Mouse (Mus musculus) intestine, embryonic 15.5 days (tissue): ENCODE measurements around the gene Fam124a. TPM values are rescaled to one million over a fixed set of nuclear protein-coding genes. Genes with fewer than 3 reads are reported as not detected.
A peak's percentile ranks its signal among the peaks of the same experiment; 100 is the strongest.
"Not testable (repeated sequence)": the region's sequence is repeated elsewhere in the genome, so short reads cannot be mapped to it uniquely, and the experiment has no call there.

ENCODE experiments used
- ATAC-seq: fragments of 200-750 bp; cut with Nextera tagmentation; 2 replicates; pipeline ENCODE4 v1.8.0; 2017; ENCODE audit warnings: moderate TSS enrichment, moderate library complexity
- H3K27ac ChIP-seq: fragments of 300-500 bp; sonication (generic); 2 replicates; pipeline ENCODE4 v1.5.1; 2015; ENCODE audit warnings: mild to moderate bottlenecking, inconsistent platforms
- H3K27me3 ChIP-seq: fragments of 300-500 bp; sonication (generic); replicated peaks from 2 replicates; pipeline ENCODE4 v1.6.1; 2015; ENCODE audit warnings: inconsistent platforms
- H3K36me3 ChIP-seq: fragments of 300-500 bp; sonication (generic); 2 replicates; pipeline ENCODE4 v1.6.1; 2015; ENCODE audit warnings: inconsistent platforms
- H3K4me1 ChIP-seq: fragments of 300-500 bp; sonication (generic); replicated peaks from 2 replicates; pipeline ENCODE4 v1.6.1; 2015; ENCODE audit warnings: inconsistent platforms
- H3K4me2 ChIP-seq: fragments of 300-500 bp; sonication (generic); replicated peaks from 2 replicates; pipeline ENCODE4 v1.6.1; 2015; ENCODE audit warnings: mild to moderate bottlenecking, inconsistent platforms
- H3K4me3 ChIP-seq: fragments of 300-500 bp; sonication (generic); replicated peaks from 2 replicates; pipeline ENCODE4 v1.5.1; 2015; ENCODE audit warnings: inconsistent platforms
- H3K9ac ChIP-seq: fragments of 300-500 bp; sonication (generic); 2 replicates; pipeline ENCODE4 v1.6.1; 2015; ENCODE audit warnings: inconsistent platforms
- H3K9me3 ChIP-seq: fragments of 300-500 bp; sonication (generic); 2 replicates; pipeline ENCODE4 v1.6.1; 2016; ENCODE audit warnings: inconsistent platforms
- WGBS: fragments of 180-500 bp; shearing (Covaris S2); methylation state at CpG from one replicate; pipeline ENCODE4 v1.1.7; 2015; 5-methylcytosine and 5-hydroxymethylcytosine counted together
- polyA plus RNA-seq: library from polyadenylated mRNA; unstranded; fragments of >200 nt; fragmentation: Nextera tagmentation; extraction: Ambion mirVana; gene quantifications from 2 replicates; pipeline ENCODE4 v1.2.1, GENCODE M21; 2015

Gene Fam124a
- polyA plus RNA-seq, 1 experiment from 2014 or later = 4.5 TPM

- Histone ChIP-seq H3K36me3 (no peaks in the 10 kb centered on the region), H3K9me3 (no peaks in the 10 kb centered on the region), H3K4me1 (0 out of 2 replicates have a peak, but pooled peaks cover 3% of the 10 kb centered on the region), H3K27me3 (no peaks in the 10 kb centered on the region), H3K4me2 (no peak overlapping the region), H3K9ac (no peak overlapping the region), H3K4me3 (no peak overlapping the region), H3K27ac (no peak overlapping the region)
- 76% methylated on average over 5 of the region's 5 CpGs for WGBS
- ATAC-seq = no peak
Measured at GRCm38 (mm10) chr14:62553786-62554185, 1.8 kb upstream of the Fam124a start.

GRCm38 (mm10) chr14:62555840-62556810 lies 588 bp downstream of the Fam124a start:
- Histone ChIP-seq H3K27ac (no peak overlapping the region), H3K36me3 (no peaks in the 10 kb centered on the region), H3K4me1 (0 out of 2 replicates have a peak, but pooled peaks cover 3% of the 10 kb centered on the region), H3K4me3 (peak overlapping the region; percentile 67), H3K9me3 (no peaks in the 10 kb centered on the region), H3K27me3 (no peaks in the 10 kb centered on the region), H3K9ac (peak overlapping the region; percentile 68), H3K4me2 (peak overlapping the region; percentile 93)
- ATAC-seq = peak; percentile 84
- WGBS = 12% methylated on average over 38 of the region's 38 CpGs

- no peaks in the 10 kb centered on the region for H3K27me3 ChIP-seq
- no peak overlapping the region for H3K27ac ChIP-seq
- H3K4me2 ChIP-seq = no peak overlapping the region
- no peak for ATAC-seq
- H3K9ac ChIP-seq = no peak overlapping the region
- H3K9me3 ChIP-seq = no peaks in the 10 kb centered on the region
- H3K36me3 ChIP-seq = no peaks in the 10 kb centered on the region
- 82% methylated on average over 3 of the region's 3 CpGs for WGBS
- 0 out of 2 replicates have a peak, but pooled peaks cover 3% of the 10 kb centered on the region for H3K4me1 ChIP-seq
- H3K4me3 ChIP-seq = no peak overlapping the region
Measured at GRCm38 (mm10) chr14:62557111-62557510, 1.6 kb downstream of the Fam124a start.

DNA sequence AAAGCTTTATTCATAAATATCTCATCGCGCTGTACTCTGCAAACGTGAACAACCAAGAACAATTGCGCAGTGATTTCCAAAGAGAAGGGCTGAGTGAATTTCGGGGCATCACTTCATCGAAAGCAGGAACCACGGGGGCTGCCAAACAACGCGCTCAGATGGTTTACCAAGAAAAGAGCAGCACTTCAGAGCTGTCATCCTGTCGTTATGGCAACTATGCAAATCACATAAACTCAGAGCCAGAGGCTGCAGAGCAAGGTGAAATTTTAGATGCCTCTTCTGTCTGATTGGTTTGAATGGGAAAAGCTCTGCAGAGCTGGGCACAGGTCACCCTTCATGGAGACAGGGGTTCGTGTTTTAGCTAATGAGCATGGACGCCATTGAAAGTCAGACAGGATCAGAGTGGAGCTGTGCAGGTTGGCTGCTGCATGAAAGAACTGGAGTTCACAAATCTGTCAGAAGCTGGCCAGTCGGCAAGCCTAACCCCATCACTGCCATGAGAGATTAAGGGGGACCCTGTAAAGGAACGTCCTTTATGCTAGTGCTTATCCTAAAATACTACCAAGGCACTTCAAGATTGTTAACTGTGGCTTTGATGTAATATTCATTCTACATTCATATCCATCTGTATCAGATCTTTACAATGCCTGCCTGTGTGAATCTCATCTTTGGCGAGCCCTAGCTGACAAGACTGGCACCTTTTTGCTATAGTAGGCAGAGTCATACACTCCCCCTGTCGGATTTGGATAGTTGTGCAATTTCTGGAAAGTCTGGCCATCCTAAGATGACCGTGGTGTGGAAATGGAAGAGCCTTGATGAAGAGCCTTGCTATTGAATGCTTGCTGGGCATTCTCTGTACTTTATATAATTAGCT lies 6.6 kb downstream of the Fam124a start:
- Histone ChIP-seq H3K9me3 (no peaks in the 10 kb centered on the region), H3K36me3 (no peaks in the 10 kb centered on the region), H3K27me3 (no peaks in the 10 kb centered on the region), H3K4me2 (no peak overlapping the region), H3K27ac (no peak overlapping the region), H3K9ac (no peak overlapping the region), H3K4me3 (no peak overlapping the region), H3K4me1 (no peaks in the 10 kb centered on the region)
- no peak for ATAC-seq
- WGBS = 51% methylated on average over 17 of the region's 17 CpGs

DNA sequence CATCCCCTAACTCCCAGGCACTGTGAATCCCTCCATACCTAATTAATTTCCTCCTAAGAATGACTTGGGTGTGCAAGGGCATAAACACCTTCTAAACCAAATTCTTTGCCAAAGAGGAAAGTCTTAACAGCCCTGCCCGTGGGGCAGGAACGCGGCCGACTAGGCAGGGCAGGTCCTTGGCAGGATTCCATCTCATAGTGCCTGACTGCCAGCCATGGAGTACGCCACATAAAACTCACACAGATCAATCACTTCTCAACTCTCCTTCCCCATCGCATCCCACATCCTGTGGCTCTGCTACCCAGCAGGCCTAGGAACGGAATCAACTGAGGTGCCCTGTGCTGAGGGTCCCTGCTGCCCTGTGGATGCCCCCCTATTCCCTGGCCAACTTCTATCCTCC lies 8.1 kb downstream of the Fam124a start:
- no peaks in the 10 kb centered on the region for H3K27me3 ChIP-seq
- WGBS = 79% methylated on average over 7 of the region's 7 CpGs
- H3K36me3 ChIP-seq = no peaks in the 10 kb centered on the region
- H3K9ac ChIP-seq = no peak overlapping the region
- ATAC-seq = no peak
- H3K4me2 ChIP-seq = no peak overlapping the region
- no peak overlapping the region for H3K27ac ChIP-seq
- no peak overlapping the region for H3K4me3 ChIP-seq
- H3K4me1 ChIP-seq = no peaks in the 10 kb centered on the region
- H3K9me3 ChIP-seq = no peaks in the 10 kb centered on the region

- not testable (repeated sequence) for H3K9me3 ChIP-seq, ATAC-seq, H3K4me3 ChIP-seq, H3K27me3 ChIP-seq, H3K9ac ChIP-seq, H3K36me3 ChIP-seq, H3K4me2 ChIP-seq, H3K27ac ChIP-seq, H3K4me1 ChIP-seq
- WGBS = 86% methylated on average over 9 of the region's 9 CpGs
Measured at GRCm38 (mm10) chr14:62566821-62567220, 11.3 kb downstream of the Fam124a start, which contains the start of gene Gm4131. Gm4131 (minus strand) TSS chr14:62566921.

DNA sequence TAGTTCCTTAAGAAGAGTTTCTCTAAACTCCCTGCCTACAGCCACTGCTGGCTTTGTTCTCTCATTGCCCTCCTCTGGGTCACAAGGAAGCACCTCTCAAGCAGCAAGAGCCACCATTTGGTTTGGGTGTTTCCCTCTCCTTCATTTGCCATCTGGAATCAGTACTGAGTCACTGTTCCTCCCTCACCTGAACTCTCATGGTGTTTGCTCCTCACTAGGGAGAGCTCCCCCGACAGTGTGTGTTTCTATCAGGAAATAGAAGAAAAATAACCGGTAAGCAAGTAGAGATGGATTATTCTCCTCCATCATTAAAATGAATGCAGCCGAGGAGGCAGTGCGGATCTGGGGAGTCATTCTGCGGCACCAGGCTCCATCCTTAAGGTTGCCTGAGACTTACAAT lies 13.9 kb downstream of the Fam124a start:
- H3K27ac ChIP-seq = no peak overlapping the region
- WGBS = 88% methylated on average over 5 of the region's 5 CpGs
- no peak for ATAC-seq
- H3K36me3 ChIP-seq = no peaks in the 10 kb centered on the region
- no peak overlapping the region for H3K4me2 ChIP-seq
- H3K4me3 ChIP-seq = no peak overlapping the region
- no peaks in the 10 kb centered on the region for H3K9me3 ChIP-seq
- peaks cover 7% of the 10 kb centered on the region; the same call in 1 of the 2 replicates for H3K4me1 ChIP-seq
- H3K9ac ChIP-seq = no peak overlapping the region
- H3K27me3 ChIP-seq = no peaks in the 10 kb centered on the region

GRCm38 (mm10) chr14:62570299-62570698 lies 14.8 kb downstream of the Fam124a start:
- WGBS = 17% methylated on average over 4 of the region's 4 CpGs
- H3K4me2 ChIP-seq = no peak overlapping the region
- no peaks in the 10 kb centered on the region for H3K27me3 ChIP-seq

DNA sequence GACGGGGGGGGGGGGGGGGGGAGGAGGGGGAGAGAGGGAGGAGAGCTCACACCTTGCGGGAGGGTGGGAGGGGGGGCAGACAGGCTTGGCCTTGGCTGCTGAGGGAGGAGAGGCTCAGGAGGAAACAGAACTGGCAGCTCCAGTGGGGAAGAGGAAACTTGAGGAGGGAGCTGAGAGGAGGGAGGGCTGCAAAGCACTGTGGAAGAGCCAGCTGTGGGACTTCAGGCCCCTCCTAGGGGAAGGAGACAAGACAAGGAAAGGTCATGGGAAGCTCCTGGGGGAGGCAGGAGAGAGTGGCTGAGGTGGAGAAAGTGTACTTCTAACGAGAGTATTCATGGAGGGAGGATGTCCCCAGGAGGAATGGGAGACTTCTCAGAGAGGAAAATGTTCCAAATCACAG lies 17.9 kb downstream of the Fam124a start:
- H3K27me3 ChIP-seq = no peaks in the 10 kb centered on the region
- H3K9me3 ChIP-seq = no peaks in the 10 kb centered on the region
- WGBS = 0% methylated on average over 2 of the region's 3 CpGs
- H3K36me3 ChIP-seq = no peaks in the 10 kb centered on the region
- H3K4me3 ChIP-seq = no peak overlapping the region
- H3K4me1 ChIP-seq = peaks cover 7% of the 10 kb centered on the region; the same call in 1 of the 2 replicates
- peak overlapping the region; percentile 30; the same call in 1 of the 2 replicates for H3K4me2 ChIP-seq
- H3K9ac ChIP-seq = no peak overlapping the region
- H3K27ac ChIP-seq = no peak overlapping the region
- ATAC-seq = peak; percentile 43; the same call in 1 of the 2 replicates

More at GRCm38 (mm10) chr14:62570299-62570698, 14.8 kb downstream of the Fam124a start:
- H3K9me3 ChIP-seq = no peaks in the 10 kb centered on the region
- ATAC-seq = peak; percentile 84
- H3K4me1 ChIP-seq = peaks cover 7% of the 10 kb centered on the region; the same call in 1 of the 2 replicates
- no peak overlapping the region for H3K9ac ChIP-seq
- no peak overlapping the region for H3K4me3 ChIP-seq
- peak overlapping the region; percentile 42; the same call in 1 of the 2 replicates for H3K27ac ChIP-seq
- H3K36me3 ChIP-seq = no peaks in the 10 kb centered on the region

GRCm38 (mm10) chr14:62574906-62575305 lies 19.4 kb downstream of the Fam124a start:
- Histone ChIP-seq H3K36me3 (no peaks in the 10 kb centered on the region), H3K4me1 (peaks cover 4% of the 10 kb centered on the region; the same call in 1 of the 2 replicates), H3K9me3 (no peaks in the 10 kb centered on the region), H3K9ac (no peak overlapping the region), H3K27me3 (no peaks in the 10 kb centered on the region), H3K27ac (no peak overlapping the region), H3K4me3 (no peak overlapping the region), H3K4me2 (no peak overlapping the region)
- WGBS = 70% methylated on average over 6 of the region's 6 CpGs
- no peak for ATAC-seq

DNA sequence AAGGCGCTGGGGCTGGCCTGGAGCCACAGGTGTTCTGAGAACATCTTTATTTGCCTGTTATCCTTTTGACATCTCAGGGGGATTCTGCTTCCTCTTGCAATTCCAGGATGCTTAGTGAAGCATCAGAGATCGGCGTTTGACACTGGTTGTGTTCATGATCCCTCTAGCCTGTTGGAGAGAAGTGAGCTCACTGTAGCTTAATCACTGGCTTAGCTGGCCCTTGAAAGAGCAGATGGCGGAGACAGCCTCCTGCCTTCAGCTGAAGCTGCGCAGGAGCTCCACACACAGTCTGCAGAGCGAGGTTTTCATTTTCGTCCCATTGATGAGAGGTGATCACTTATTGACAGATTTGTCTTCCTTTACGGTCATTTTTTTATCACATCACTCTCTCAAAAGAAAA lies 20.3 kb downstream of the Fam124a start:
- Histone ChIP-seq H3K9ac (no peak overlapping the region), H3K27me3 (no peaks in the 10 kb centered on the region), H3K36me3 (no peaks in the 10 kb centered on the region), H3K4me3 (no peak overlapping the region), H3K9me3 (no peaks in the 10 kb centered on the region), H3K4me1 (no peaks in the 10 kb centered on the region), H3K27ac (no peak overlapping the region), H3K4me2 (no peak overlapping the region)
- no peak for ATAC-seq
- 79% methylated on average over 8 of the region's 8 CpGs for WGBS

- H3K36me3 ChIP-seq = no peaks in the 10 kb centered on the region
- no peak overlapping the region for H3K9ac ChIP-seq
- no peak overlapping the region for H3K4me2 ChIP-seq
- no peak overlapping the region for H3K4me3 ChIP-seq
- no peaks in the 10 kb centered on the region for H3K27me3 ChIP-seq
- H3K4me1 ChIP-seq = no peaks in the 10 kb centered on the region
- WGBS = 94% methylated on average over 3 of the region's 3 CpGs
- H3K9me3 ChIP-seq = no peaks in the 10 kb centered on the region
- ATAC-seq = no peak
- H3K27ac ChIP-seq = no peak overlapping the region
Measured at GRCm38 (mm10) chr14:62580945-62581344, 25.4 kb downstream of the Fam124a start.
